Mouse (Mus musculus) right cerebral cortex, postnatal 36 days (tissue): ENCODE data around the gene Dmc1.
A peak's percentile ranks its signal among the peaks of the same experiment; 100 is the strongest.

ENCODE experiments used
- DNase-seq, 2 experiments: peaks; one replicate each; pipeline ENCODE4 v3.0.0; 2022; ENCODE audit warnings: low spot score in 2 of 2, mixed read lengths in 1 of 2

The Dmc1 gene

GRCm38 (mm10) chr15:79511553-79512320 lies 93.2 kb downstream of the Dmc1 start:
- DNase-seq = peak; percentile 77 to 80
